Comparison of ENCODE assay signal across 8 mouse cellular contexts in genomic region chr10:57847916-57848682, GRCm38 (mm10). TPM values are rescaled to one million over a fixed set of nuclear protein-coding genes. Genes with fewer than 3 reads are reported as not detected.
DNase-seq lines count a peak whose midpoint lies in the region; ATAC-seq lines count a peak whose summit lies in the region.
"Had no signal": no experiment of that assay in that cellular context is flagged by ENCODE, and none has a peak within 500 bp of the region (broad histone marks: within the 10 kb centered on the region; RNA-seq: fewer than 3 reads in every experiment).

No protein-coding gene starts in this region.

- no peak overlapping the region for H3K4me2 ChIP-seq in midbrain, embryonic 16.5 days (ENCODE audit: low read length)

- no peaks in the 10 kb centered on the region for H3K4me1 ChIP-seq in midbrain, embryonic 16.5 days (ENCODE audit: control insufficient read depth, insufficient read depth, low read length)

- no peak overlapping the region for H3K27ac ChIP-seq in midbrain, embryonic 16.5 days (ENCODE audit: low read length)

- ATAC-seq in erythroid progenitor cell, adult 5-6 weeks (replicated peaks; ENCODE audit: low FRiP score, poor library complexity, severe bottlenecking): 0 out of 2 replicates have a peak, but pooled peaks have one; percentile 49
- ATAC-seq in midbrain, embryonic 16.5 days: peak; percentile 88

- no peaks in the 10 kb centered on the region for H3K27me3 ChIP-seq in midbrain, embryonic 16.5 days (ENCODE audit: control insufficient read depth, insufficient read depth, low read depth, low read length)

- no peaks in the 10 kb centered on the region for H3K36me3 ChIP-seq in midbrain, embryonic 16.5 days (ENCODE audit: control insufficient read depth, insufficient read depth, low read length)

- 56% methylated on average over 5 of the region's 6 CpGs for WGBS in midbrain, embryonic 16.5 days

- DNase-seq in right cerebral cortex, postnatal 10 days (ENCODE audit: low spot score in 2 of 2): peak; percentile 40 to 43
- DNase-seq in right cerebral cortex, postnatal 25 days: no peak
- DNase-seq in adipocyte (ENCODE audit: low spot score): peak; percentile 45
- peak; percentile 20 to 42 for DNase-seq in kidney, postnatal 36 days
- DNase-seq in urinary bladder, postnatal 25 days (ENCODE audit: low spot score): no peak

- H3K9me3 ChIP-seq in midbrain, embryonic 16.5 days (replicated peaks; ENCODE audit: control insufficient read depth, low read length, poor library complexity, severe bottlenecking): no peaks in the 10 kb centered on the region

- no peak overlapping the region for H3K4me3 ChIP-seq in midbrain, embryonic 16.5 days (ENCODE audit: low read depth, low read length)
- H3K4me3 ChIP-seq: myocyte had no signal

- H3K9ac ChIP-seq in midbrain, embryonic 16.5 days (ENCODE audit: low read depth, low read length): no peak overlapping the region

RNA-seq across cellular contexts. Expression of gene Smpdl3a, which starts 54.0 kb away (rescaled TPM):
- total RNA-seq in erythroid progenitor cell, adult 5-6 weeks (2015; ENCODE audit: low replicate concordance): 58.0 and 58.7 TPM in 2 replicates
- total RNA-seq in erythroid progenitor cell, adult 5-6 weeks (2017; ENCODE audit: low replicate concordance): 13.6 and 15.8 TPM in 2 replicates
- polyA plus RNA-seq in midbrain, embryonic 16.5 days (2015; fragmentation: Nextera tagmentation; extraction: Ambion mirVana): 22.6 and 26.2 TPM in 2 replicates

Comparison
In these comparisons a context has a peak if more than half of its experiments do, and no peak if none do; other contexts are left out.
1. DNase-seq: peak in right cerebral cortex, postnatal 10 days (2 of 2), adipocyte (single experiment) and kidney, postnatal 36 days (2 of 2); none in right cerebral cortex, postnatal 25 days (single experiment) and urinary bladder, postnatal 25 days (single experiment).